Mouse (Mus musculus) left cerebral cortex, postnatal 4 days (tissue): ENCODE data around the gene Sulf2. TPM values are rescaled to one million over a fixed set of nuclear protein-coding genes. Genes with fewer than 3 reads are reported as not detected.
A peak's percentile ranks its signal among the peaks of the same experiment; 100 is the strongest.

ENCODE experiments used
- DNase-seq: peaks from one replicate; pipeline ENCODE4 v3.0.0-alpha.2; 2022
- intact Hi-C: fragments of 180-260 bp; cut with DNase I; formaldehyde crosslinking; loops from one replicate; pipeline ENCODE4 v1.15.1; 2025
- total RNA-seq, 2 experiments: library from RNA; stranded (reverse); gene quantifications; 2 replicates each; pipeline ENCODE4 v1.2.3; 2021

Sulf2 gene
- total RNA-seq, 2 experiments from 2014 or later = 153 to 162 TPM

GRCm38 (mm10) chr2:166125492-166126252, 29.8 kb downstream of the Sulf2 start:
- intact Hi-C loops = no loop called here
- no peak for DNase-seq

DNA sequence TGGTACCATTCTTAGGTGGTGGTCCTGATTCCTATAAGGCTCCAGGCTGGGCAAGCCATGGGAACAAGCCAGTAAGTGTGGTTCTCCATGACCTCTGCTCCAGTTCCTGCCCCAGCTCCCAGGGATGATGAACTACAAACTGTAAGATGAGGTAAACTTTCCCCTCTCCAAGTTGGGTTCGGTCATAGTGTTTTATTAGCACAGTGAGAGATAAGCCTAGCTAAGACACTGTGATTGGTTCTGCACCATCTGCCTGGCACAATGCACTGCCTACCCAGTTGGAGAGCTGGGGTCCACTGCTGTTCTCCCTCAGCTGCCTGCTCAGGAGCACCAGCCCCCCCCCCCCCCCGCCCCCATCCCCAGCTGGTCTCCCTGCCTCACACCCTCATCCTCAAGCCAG, 30.4 kb downstream of the Sulf2 start:
- intact Hi-C loops = no loop called here
- no peak for DNase-seq

DNA sequence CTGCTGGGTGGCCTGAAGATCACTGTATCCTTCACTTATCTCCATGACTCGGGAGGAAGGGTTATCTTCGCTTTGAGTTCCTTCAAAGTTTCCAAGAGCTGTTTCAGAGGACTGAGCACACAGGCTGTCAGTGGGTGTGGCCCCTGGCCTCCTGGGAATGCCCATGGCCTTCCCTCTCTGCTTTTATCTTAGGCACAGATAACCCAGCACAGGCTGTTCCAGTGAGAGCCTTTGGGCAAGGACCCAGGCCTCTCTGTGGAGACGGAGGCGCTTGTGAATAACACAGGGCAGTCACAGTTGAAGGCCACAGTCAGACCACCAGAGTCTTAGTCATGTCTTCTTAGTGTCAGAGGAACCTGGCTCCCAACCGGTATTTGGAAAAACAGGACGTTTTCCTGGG, 32.7 kb downstream of the Sulf2 start:
- no peak for DNase-seq
- intact Hi-C loops = no loop called here

DNA sequence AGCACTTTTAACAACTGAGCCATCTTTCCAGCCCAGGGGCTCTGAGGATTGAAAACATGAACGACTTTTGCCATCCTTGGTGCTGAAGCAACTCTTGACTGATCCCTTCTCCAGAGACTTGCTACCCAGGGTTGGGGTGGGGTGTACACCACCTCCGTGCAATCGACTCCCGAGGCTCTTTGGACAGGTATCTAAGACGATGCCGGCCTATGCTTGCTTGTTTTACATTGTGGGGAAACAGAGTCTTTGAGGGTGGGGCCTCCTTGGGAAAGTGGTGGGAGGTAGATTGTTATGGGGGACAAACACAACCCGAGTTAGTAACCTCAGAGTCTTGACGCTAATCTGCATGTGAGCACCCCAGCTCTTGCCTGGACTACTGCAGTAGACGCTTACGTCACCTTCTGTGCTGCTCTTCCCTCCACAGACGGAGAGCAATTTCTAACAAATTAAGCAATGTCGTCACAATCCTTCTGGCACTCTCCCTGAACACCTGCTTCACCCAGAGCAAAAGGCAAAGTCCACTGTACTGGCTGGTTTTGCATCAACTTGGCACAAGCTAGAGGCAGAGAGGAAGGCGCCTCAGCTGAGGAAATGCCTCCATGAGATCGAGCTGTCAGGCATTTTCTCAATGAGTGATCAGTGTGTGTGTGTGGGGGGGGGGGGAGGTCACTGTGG, 33.6 kb downstream of the Sulf2 start:
- no peak for DNase-seq
- intact Hi-C loops = no loop called here

DNA sequence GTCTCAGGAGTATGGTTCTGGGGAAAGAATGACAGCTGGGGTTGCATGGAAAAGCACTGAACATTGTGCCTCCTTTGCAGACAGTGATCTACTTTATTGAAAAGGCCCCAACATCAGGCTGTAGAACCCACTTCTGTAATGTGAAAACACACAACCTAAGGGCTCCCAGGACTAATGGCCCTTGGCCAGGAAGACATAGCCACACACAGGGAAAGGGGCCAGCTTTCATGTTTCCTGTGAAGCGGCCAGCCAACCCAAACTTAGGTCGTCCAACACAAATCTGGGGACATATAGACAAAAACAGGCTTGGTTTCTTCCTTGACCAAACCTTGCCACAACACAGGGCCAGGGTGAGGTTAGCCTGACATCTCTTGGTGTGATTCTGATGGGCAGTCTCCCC, 35.5 kb downstream of the Sulf2 start:
- intact Hi-C loops = no loop called here

DNA sequence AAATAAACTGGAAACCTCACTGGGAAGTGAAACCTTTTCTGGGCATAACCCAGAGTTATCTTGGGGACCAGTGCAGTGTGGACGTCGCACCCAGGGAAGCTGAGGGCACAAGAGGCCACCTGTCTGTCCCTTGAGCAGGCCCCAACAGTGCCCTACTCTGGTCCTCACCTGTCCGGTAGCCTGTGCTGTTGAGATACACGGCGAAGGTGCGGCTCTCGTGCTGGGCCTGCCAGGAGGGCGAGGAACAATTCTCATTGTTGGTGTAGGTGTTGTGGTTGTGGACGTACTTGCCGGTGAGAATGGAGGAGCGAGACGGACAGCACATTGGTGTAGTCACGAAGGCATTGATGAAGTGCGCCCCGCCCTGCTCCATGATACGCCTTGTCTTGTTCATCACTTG, 38.8 kb downstream of the Sulf2 start:
- intact Hi-C loops = no loop called here
- no peak for DNase-seq

More for the DNA sequence above, 35.5 kb downstream of the Sulf2 start:
- no peak for DNase-seq

DNA sequence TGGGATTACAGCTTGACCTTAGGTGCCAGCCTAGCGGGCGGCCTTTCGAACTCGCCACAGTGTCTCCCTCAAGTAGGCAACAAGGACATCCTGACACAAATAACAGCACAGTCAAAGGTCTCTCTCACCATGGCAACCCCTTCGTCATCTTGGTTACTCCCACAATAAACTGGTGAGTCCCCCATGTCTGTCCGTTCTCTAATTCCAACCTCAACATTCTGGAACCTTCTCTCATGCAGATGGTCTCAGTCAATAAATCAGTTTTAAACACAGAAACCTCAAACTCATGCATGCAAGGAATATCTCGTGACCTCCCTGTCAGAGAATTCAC, 39.2 kb downstream of the Sulf2 start:
- no peak for DNase-seq

GRCm38 (mm10) chr2:166115571-166116277, 39.7 kb downstream of the Sulf2 start:
- intact Hi-C loops = no loop called here
- DNase-seq = no peak

More for the DNA sequence above, 39.2 kb downstream of the Sulf2 start:
- intact Hi-C loops = no loop called here

- intact Hi-C loops = no loop called here
Observed at GRCm38 (mm10) chr2:166112986-166113385, 42.5 kb downstream of the Sulf2 start.

GRCm38 (mm10) chr2:166111831-166112250, 43.6 kb downstream of the Sulf2 start:
- intact Hi-C loops = no loop called here
- no peak for DNase-seq

More at GRCm38 (mm10) chr2:166112986-166113385, 42.5 kb downstream of the Sulf2 start:
- DNase-seq = no peak

DNA sequence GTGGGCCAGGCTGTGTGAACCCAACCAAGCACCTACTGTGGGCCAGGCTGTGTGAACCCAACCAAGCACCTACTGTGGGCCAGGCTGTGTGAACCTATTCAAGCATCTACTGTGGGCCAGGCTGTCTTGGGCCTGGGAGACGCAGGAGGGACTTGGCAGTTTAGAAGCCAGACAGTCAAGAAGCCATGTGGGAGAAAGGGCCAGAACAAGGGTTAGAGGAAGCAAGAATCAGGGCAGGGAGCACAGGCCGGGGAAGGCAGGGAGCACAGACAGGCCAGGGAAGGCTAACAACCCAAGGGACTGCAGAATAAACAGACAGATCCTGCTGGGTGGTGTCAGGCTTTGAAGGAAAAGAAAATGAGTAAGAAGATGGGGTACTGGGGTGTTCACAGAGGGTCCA, 44.2 kb downstream of the Sulf2 start:
- intact Hi-C loops = no loop called here
- no peak for DNase-seq

DNA sequence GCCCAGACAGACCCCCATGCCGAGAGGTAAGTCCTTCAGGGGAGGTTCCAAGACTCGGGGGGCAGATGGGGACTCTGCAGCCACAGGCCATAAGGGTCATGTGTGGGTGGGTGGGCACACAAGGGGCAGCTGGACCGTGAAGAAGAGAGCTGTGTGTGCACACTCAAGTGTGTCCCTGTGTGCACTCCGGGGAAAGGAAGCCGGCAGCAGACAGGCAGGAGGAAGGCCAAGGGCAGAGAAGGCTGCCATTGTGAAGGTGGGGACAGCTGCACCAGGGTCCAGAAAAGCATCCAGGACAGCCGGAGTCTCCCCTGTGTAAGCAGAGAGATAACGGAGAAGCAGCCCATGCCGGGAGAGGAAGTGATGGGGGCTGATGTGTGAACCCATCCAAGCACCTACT, 44.7 kb downstream of the Sulf2 start:
- DNase-seq = no peak
- intact Hi-C loops = no loop called here

GRCm38 (mm10) chr2:166108326-166108725, 47.1 kb downstream of the Sulf2 start:
- intact Hi-C loops = no loop called here
- DNase-seq = peak; percentile 87

GRCm38 (mm10) chr2:166107911-166108310, 47.6 kb downstream of the Sulf2 start:
- DNase-seq = no peak
- intact Hi-C loops = no loop called here

- DNase-seq = peak; percentile 32
Observed at GRCm38 (mm10) chr2:166106631-166107030, 48.8 kb downstream of the Sulf2 start.

DNA sequence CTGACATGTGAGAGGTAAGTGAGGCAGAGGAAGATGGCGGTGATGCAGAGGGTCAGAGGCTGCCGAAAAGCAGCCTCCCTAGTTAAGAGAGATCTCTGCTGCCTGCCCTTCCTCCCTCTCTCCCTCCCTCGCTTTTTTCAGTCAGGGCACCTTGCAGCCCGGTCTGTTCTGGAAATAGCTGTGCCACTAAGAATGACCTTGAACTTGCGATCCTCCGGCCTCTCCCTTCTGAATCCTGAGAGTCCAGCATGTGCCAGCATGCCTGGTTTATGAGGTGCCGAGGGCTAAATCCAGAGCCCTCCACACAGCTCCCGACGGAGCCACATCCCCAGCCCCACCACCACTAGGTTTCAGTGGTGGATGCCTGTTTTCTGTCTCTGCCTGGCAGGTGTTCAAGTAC, 49.6 kb downstream of the Sulf2 start:
- intact Hi-C loops = no loop called here
- DNase-seq = no peak

More at GRCm38 (mm10) chr2:166106631-166107030, 48.8 kb downstream of the Sulf2 start:
- intact Hi-C loops = no loop called here

- intact Hi-C loops = no loop called here
- DNase-seq = no peak
Observed at GRCm38 (mm10) chr2:166102893-166103292, 52.6 kb downstream of the Sulf2 start.

DNA sequence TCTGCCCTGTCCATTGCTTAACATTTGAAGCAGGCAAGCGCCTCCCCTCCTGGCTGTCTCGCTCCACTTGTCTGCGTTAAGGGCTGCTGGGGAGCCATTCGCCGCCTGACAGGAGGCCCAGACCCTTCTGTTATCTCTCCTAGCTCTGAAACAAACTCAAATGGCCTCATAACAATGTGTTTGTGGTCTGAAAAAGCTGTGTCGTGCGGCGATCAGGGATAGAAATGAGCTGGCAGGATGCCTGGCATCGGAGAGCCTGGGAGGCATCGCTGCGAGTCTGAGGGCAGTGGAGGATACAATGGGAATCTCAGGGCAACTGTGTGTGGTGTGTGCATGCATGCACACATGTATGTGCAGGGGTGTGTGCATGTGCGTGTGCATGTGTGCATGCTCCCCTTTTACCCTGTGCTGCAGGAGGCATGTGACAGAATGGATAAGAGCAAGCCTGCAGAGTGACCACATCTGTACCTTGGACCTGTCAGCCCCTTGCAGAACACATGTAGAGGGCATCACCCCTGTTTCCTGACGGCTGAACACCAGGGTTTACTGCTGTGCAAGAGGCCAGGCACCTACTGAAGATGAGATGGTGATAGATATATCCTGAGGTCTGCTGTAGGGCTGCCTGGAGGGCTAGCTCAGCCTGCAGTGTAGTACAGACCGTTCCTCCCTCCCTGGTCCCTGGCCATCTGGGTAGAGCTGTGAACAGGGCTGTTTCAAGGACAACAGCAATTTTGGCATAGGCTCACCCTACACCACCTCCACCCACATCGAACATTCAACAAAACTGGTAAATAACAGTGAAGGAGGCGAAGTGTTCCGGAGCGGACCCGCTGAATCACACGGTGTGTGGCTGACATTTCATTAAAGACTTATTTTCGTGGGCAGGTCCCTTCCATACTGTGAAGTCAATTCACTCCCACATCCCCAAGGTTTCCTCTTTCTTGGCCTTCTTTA, 54.9 kb downstream of the Sulf2 start:
- peak; percentile 46 for DNase-seq
- intact Hi-C loops = no loop called here

GRCm38 (mm10) chr2:166098292-166098933, 57.0 kb downstream of the Sulf2 start:
- no peak for DNase-seq

More at GRCm38 (mm10) chr2:166098292-166098933, 57.0 kb downstream of the Sulf2 start:
- intact Hi-C loops = no loop called here
